Mouse (Mus musculus): ENCODE data around the gene Prg3. TPM values are rescaled to one million over a fixed set of nuclear protein-coding genes. Genes with fewer than 3 reads are reported as not detected.

Prg3 gene
- polyA plus RNA-seq, 1 experiment from 2014 or later, result 0.49 TPM

- Histone ChIP-seq H3K4me3 (no peak overlapping the region), H3K9me3 (replicated peaks) (no peaks in the 10 kb centered on the region), H3K27me3 (replicated peaks) (no peaks in the 10 kb centered on the region), H3K4me2 (no peak overlapping the region), H3K4me1 (replicated peaks) (no peaks in the 10 kb centered on the region), H3K9ac (no peak overlapping the region), H3K27ac (ENCODE audit: poor library complexity, severe bottlenecking) (no peak overlapping the region), H3K36me3 (peaks cover 88% of the 10 kb centered on the region)
- no peak for ATAC-seq (ENCODE audit: insufficient number of reproducible peaks, low FRiP score)
- 79% methylated on average over 4 of the region's 4 CpGs for WGBS
These were observed 35.3 kb upstream of the Prg3 start for GRCm38 (mm10) chr2:84952693-84953092.

- Histone ChIP-seq H3K9me3 (replicated peaks) (no peaks in the 10 kb centered on the region), H3K27ac (ENCODE audit: poor library complexity, severe bottlenecking) (no peak overlapping the region), H3K4me3 (no peak overlapping the region), H3K27me3 (replicated peaks) (no peaks in the 10 kb centered on the region), H3K4me1 (replicated peaks) (no peaks in the 10 kb centered on the region), H3K4me2 (no peak overlapping the region), H3K36me3 (peaks cover 76% of the 10 kb centered on the region), H3K9ac (no peak overlapping the region)
- no peak for ATAC-seq (ENCODE audit: insufficient number of reproducible peaks, low FRiP score)
- 85% methylated on average over 9 of the region's 9 CpGs for WGBS
These were observed 32.6 kb upstream of the Prg3 start for GRCm38 (mm10) chr2:84955435-84955834.

GRCm38 (mm10) chr2:84956274-84956673 is 31.7 kb upstream of the Prg3 start:
- H3K4me1 ChIP-seq (replicated peaks), result no peaks in the 10 kb centered on the region
- H3K27ac ChIP-seq (ENCODE audit: poor library complexity, severe bottlenecking), result no peak overlapping the region
- H3K9ac ChIP-seq, result no peak overlapping the region
- no peak overlapping the region for H3K4me2 ChIP-seq
- 50% methylated on average over 5 of the region's 5 CpGs for WGBS
- ATAC-seq (ENCODE audit: insufficient number of reproducible peaks, low FRiP score), result peak; percentile 23; the same call in 1 of the 2 replicates
- H3K36me3 ChIP-seq, result peaks cover 68% of the 10 kb centered on the region
- H3K4me3 ChIP-seq, result no peak overlapping the region
- no peaks in the 10 kb centered on the region for H3K9me3 ChIP-seq (replicated peaks)
- no peaks in the 10 kb centered on the region for H3K27me3 ChIP-seq (replicated peaks)

- WGBS, result 88% methylated on average over 11 of the region's 11 CpGs
- Histone ChIP-seq H3K27ac (ENCODE audit: poor library complexity, severe bottlenecking) (no peak overlapping the region), H3K9ac (no peak overlapping the region), H3K4me1 (replicated peaks) (no peaks in the 10 kb centered on the region), H3K9me3 (replicated peaks) (no peaks in the 10 kb centered on the region), H3K4me3 (no peak overlapping the region), H3K4me2 (no peak overlapping the region), H3K36me3 (peaks cover 45% of the 10 kb centered on the region), H3K27me3 (replicated peaks) (no peaks in the 10 kb centered on the region)
- ATAC-seq (ENCODE audit: insufficient number of reproducible peaks, low FRiP score), result no peak
These were observed 29.3 kb upstream of the Prg3 start for GRCm38 (mm10) chr2:84958588-84959264.

GRCm38 (mm10) chr2:84961300-84961699 is 26.7 kb upstream of the Prg3 start:
- H3K9me3 ChIP-seq (replicated peaks), result no peaks in the 10 kb centered on the region
- WGBS, result 79% methylated on average over 2 of the region's 2 CpGs
- no peak overlapping the region for H3K4me2 ChIP-seq
- no peaks in the 10 kb centered on the region for H3K4me1 ChIP-seq (replicated peaks)
- ATAC-seq (ENCODE audit: insufficient number of reproducible peaks, low FRiP score), result no peak
- H3K27me3 ChIP-seq (replicated peaks), result no peaks in the 10 kb centered on the region
- no peak overlapping the region for H3K4me3 ChIP-seq
- H3K36me3 ChIP-seq, result peaks cover 27% of the 10 kb centered on the region
- H3K27ac ChIP-seq (ENCODE audit: poor library complexity, severe bottlenecking), result no peak overlapping the region
- no peak overlapping the region for H3K9ac ChIP-seq

GRCm38 (mm10) chr2:84961901-84962300 is 26.1 kb upstream of the Prg3 start:
- H3K9me3 ChIP-seq (replicated peaks), result no peaks in the 10 kb centered on the region
- no peaks in the 10 kb centered on the region for H3K4me1 ChIP-seq (replicated peaks)
- H3K4me2 ChIP-seq, result no peak overlapping the region
- no peak overlapping the region for H3K9ac ChIP-seq
- peaks cover 21% of the 10 kb centered on the region for H3K36me3 ChIP-seq
- no peak for ATAC-seq (ENCODE audit: insufficient number of reproducible peaks, low FRiP score)
- WGBS, result 85% methylated on average over 3 of the region's 3 CpGs
- no peak overlapping the region for H3K4me3 ChIP-seq
- no peaks in the 10 kb centered on the region for H3K27me3 ChIP-seq (replicated peaks)
- no peak overlapping the region for H3K27ac ChIP-seq (ENCODE audit: poor library complexity, severe bottlenecking)

GRCm38 (mm10) chr2:84962906-84963507 is 25.0 kb upstream of the Prg3 start:
- H3K36me3 ChIP-seq, result peaks cover 10% of the 10 kb centered on the region
- no peak overlapping the region for H3K4me3 ChIP-seq
- H3K4me1 ChIP-seq (replicated peaks), result no peaks in the 10 kb centered on the region
- H3K27me3 ChIP-seq (replicated peaks), result no peaks in the 10 kb centered on the region
- H3K4me2 ChIP-seq, result no peak overlapping the region
- no peaks in the 10 kb centered on the region for H3K9me3 ChIP-seq (replicated peaks)
- no peak for ATAC-seq (ENCODE audit: insufficient number of reproducible peaks, low FRiP score)
- WGBS, result 44% methylated on average over 6 of the region's 6 CpGs
- no peak overlapping the region for H3K27ac ChIP-seq (ENCODE audit: poor library complexity, severe bottlenecking)
- H3K9ac ChIP-seq, result no peak overlapping the region

- 88% methylated on average over 7 of the region's 7 CpGs for WGBS
- ATAC-seq (ENCODE audit: insufficient number of reproducible peaks, low FRiP score), result no peak
- no peaks in the 10 kb centered on the region for H3K4me1 ChIP-seq (replicated peaks)
- no peaks in the 10 kb centered on the region for H3K9me3 ChIP-seq (replicated peaks)
- H3K4me2 ChIP-seq, result no peak overlapping the region
- H3K4me3 ChIP-seq, result no peak overlapping the region
- H3K36me3 ChIP-seq, result 0 out of 2 replicates have a peak, but pooled peaks cover 3% of the 10 kb centered on the region
- no peak overlapping the region for H3K9ac ChIP-seq
- no peaks in the 10 kb centered on the region for H3K27me3 ChIP-seq (replicated peaks)
- H3K27ac ChIP-seq (ENCODE audit: poor library complexity, severe bottlenecking), result no peak overlapping the region
These were observed 23.8 kb upstream of the Prg3 start for GRCm38 (mm10) chr2:84964111-84964801.

GRCm38 (mm10) chr2:84967318-84967991 is 20.6 kb upstream of the Prg3 start:
- Histone ChIP-seq H3K4me1 (replicated peaks) (no peaks in the 10 kb centered on the region), H3K4me3 (no peak overlapping the region), H3K36me3 (no peaks in the 10 kb centered on the region), H3K9ac (no peak overlapping the region), H3K27ac (ENCODE audit: poor library complexity, severe bottlenecking) (no peak overlapping the region), H3K4me2 (no peak overlapping the region), H3K27me3 (replicated peaks) (no peaks in the 10 kb centered on the region), H3K9me3 (replicated peaks) (no peaks in the 10 kb centered on the region)
- WGBS, result 86% methylated on average over 5 of the region's 5 CpGs
- ATAC-seq (ENCODE audit: insufficient number of reproducible peaks, low FRiP score), result no peak

GRCm38 (mm10) chr2:84975580-84975979 is 12.4 kb upstream of the Prg3 start:
- no peak overlapping the region for H3K4me2 ChIP-seq
- no peaks in the 10 kb centered on the region for H3K36me3 ChIP-seq
- H3K27me3 ChIP-seq (replicated peaks), result no peaks in the 10 kb centered on the region
- WGBS, result 85% methylated on average over 2 of the region's 2 CpGs
- H3K27ac ChIP-seq (ENCODE audit: poor library complexity, severe bottlenecking), result no peak overlapping the region
- H3K9me3 ChIP-seq (replicated peaks), result no peaks in the 10 kb centered on the region
- H3K4me3 ChIP-seq, result no peak overlapping the region
- ATAC-seq (ENCODE audit: insufficient number of reproducible peaks, low FRiP score), result no peak
- 0 out of 2 replicates have a peak, but pooled peaks cover 3% of the 10 kb centered on the region for H3K4me1 ChIP-seq (replicated peaks)
- H3K9ac ChIP-seq, result no peak overlapping the region

- Histone ChIP-seq H3K27ac (ENCODE audit: poor library complexity, severe bottlenecking) (no peak within 1 kb of the TSS), H3K4me3 (no peak within 1 kb of the TSS), H3K36me3 (no peaks in the 10 kb centered on the region), H3K4me1 (replicated peaks) (0 out of 2 replicates have a peak, but pooled peaks cover 3% of the 10 kb centered on the region), H3K9ac (no peak within 1 kb of the TSS), H3K27me3 (replicated peaks) (no peaks in the 10 kb centered on the region), H3K9me3 (replicated peaks) (no peaks in the 10 kb centered on the region), H3K4me2 (no peak within 1 kb of the TSS)
- WGBS, result 29% methylated on average over 1 of the region's 1 CpGs
- no peak for ATAC-seq (ENCODE audit: insufficient number of reproducible peaks, low FRiP score)
These were observed 7.8 kb upstream of the Prg3 start, which contains the start of gene Prg2 for GRCm38 (mm10) chr2:84980188-84980587. Gene Prg2 (plus strand): TSS chr2:84980461.
